Mouse (Mus musculus) neural tube, embryonic 12.5 days (tissue): ENCODE results near the gene Dok5. TPM values are rescaled to one million over a fixed set of nuclear protein-coding genes. Genes with fewer than 3 reads are reported as not detected.
A peak's percentile ranks its signal among the peaks of the same experiment; 100 is the strongest.

Experiments
- ATAC-seq: fragments of 200-750 bp; cut with Nextera tagmentation; 2 replicates; pipeline ENCODE4 v1.8.0; 2017; ENCODE audit warnings: low read depth, mild to moderate bottlenecking, moderate TSS enrichment, moderate library complexity; ENCODE audit not compliant: low FRiP score
- H3K27ac ChIP-seq: fragments of 300-500 bp; sonication (generic); 2 replicates; pipeline ENCODE4 v1.5.1; 2016
- H3K27me3 ChIP-seq: fragments of 300-500 bp; sonication (generic); replicated peaks from 2 replicates; pipeline ENCODE4 v1.6.1; 2016; ENCODE audit warnings: mild to moderate bottlenecking
- H3K36me3 ChIP-seq: fragments of 300-500 bp; sonication (generic); 2 replicates; pipeline ENCODE4 v1.6.1; 2016; ENCODE audit warnings: mild to moderate bottlenecking
- H3K4me1 ChIP-seq: fragments of 300-500 bp; sonication (generic); 2 replicates; pipeline ENCODE4 v1.6.1; 2016
- H3K4me2 ChIP-seq: fragments of 300-500 bp; sonication (generic); replicated peaks from 2 replicates; pipeline ENCODE4 v1.6.1; 2016; ENCODE audit warnings: mild to moderate bottlenecking
- H3K4me3 ChIP-seq: fragments of 300-500 bp; sonication (generic); 2 replicates; pipeline ENCODE4 v1.5.1; 2016
- H3K9ac ChIP-seq: fragments of 300-500 bp; sonication (generic); 2 replicates; pipeline ENCODE4 v1.6.1; 2016; ENCODE audit warnings: mild to moderate bottlenecking
- H3K9me3 ChIP-seq: fragments of 300-500 bp; sonication (generic); 2 replicates; pipeline ENCODE4 v1.6.1; 2016; ENCODE audit warnings: mild to moderate bottlenecking
- WGBS: fragments of 180-500 bp; shearing (Covaris S2); methylation state at CpG from one replicate; pipeline ENCODE4 v1.1.7; 2016; 5-methylcytosine and 5-hydroxymethylcytosine counted together
- polyA plus RNA-seq: library from polyadenylated mRNA; unstranded; fragments of >200 nt; fragmentation: Nextera tagmentation; extraction: Ambion mirVana; gene quantifications from 2 replicates; pipeline ENCODE4 v1.2.1, GENCODE M21; 2016

The Dok5 gene
- polyA plus RNA-seq, 1 experiment from 2014 or later = 37.5 TPM

- WGBS = 96% methylated on average over 6 of the region's 6 CpGs
- H3K4me1 ChIP-seq = peaks cover 6% of the 10 kb centered on the region; the same call in 1 of the 2 replicates
Observed at GRCm38 (mm10) chr2:170852337-170852736, 120.7 kb downstream of the Dok5 start.

GRCm38 (mm10) chr2:170855210-170855609, 123.6 kb downstream of the Dok5 start:
- peaks cover 6% of the 10 kb centered on the region; the same call in 1 of the 2 replicates for H3K4me1 ChIP-seq
- H3K4me2 ChIP-seq = no peak overlapping the region
- ATAC-seq = no peak
- WGBS = 46% methylated on average over 3 of the region's 3 CpGs
- H3K9me3 ChIP-seq = no peaks in the 10 kb centered on the region
- H3K27me3 ChIP-seq = no peaks in the 10 kb centered on the region
- H3K36me3 ChIP-seq = no peaks in the 10 kb centered on the region
- no peak overlapping the region for H3K4me3 ChIP-seq
- H3K27ac ChIP-seq = no peak overlapping the region
- H3K9ac ChIP-seq = no peak overlapping the region

More at GRCm38 (mm10) chr2:170852337-170852736, 120.7 kb downstream of the Dok5 start:
- Histone ChIP-seq H3K9me3 (no peaks in the 10 kb centered on the region), H3K4me2 (no peak overlapping the region), H3K36me3 (no peaks in the 10 kb centered on the region), H3K27me3 (no peaks in the 10 kb centered on the region), H3K27ac (no peak overlapping the region), H3K4me3 (no peak overlapping the region), H3K9ac (no peak overlapping the region)
- no peak for ATAC-seq

- Histone ChIP-seq H3K27ac (no peak overlapping the region), H3K9ac (no peak overlapping the region)
- ATAC-seq = no peak
Observed at GRCm38 (mm10) chr2:170856085-170856484, 124.5 kb downstream of the Dok5 start.

GRCm38 (mm10) chr2:170857507-170857906, 125.9 kb downstream of the Dok5 start:
- Histone ChIP-seq H3K9ac (no peak overlapping the region), H3K27me3 (no peaks in the 10 kb centered on the region), H3K4me3 (no peak overlapping the region), H3K27ac (no peak overlapping the region), H3K36me3 (no peaks in the 10 kb centered on the region), H3K9me3 (no peaks in the 10 kb centered on the region), H3K4me2 (no peak overlapping the region), H3K4me1 (peaks cover 6% of the 10 kb centered on the region; the same call in 1 of the 2 replicates)
- no peak for ATAC-seq
- WGBS = 77% methylated on average over 7 of the region's 7 CpGs

More at GRCm38 (mm10) chr2:170856085-170856484, 124.5 kb downstream of the Dok5 start:
- H3K4me2 ChIP-seq = no peak overlapping the region
- H3K36me3 ChIP-seq = no peaks in the 10 kb centered on the region
- H3K9me3 ChIP-seq = no peaks in the 10 kb centered on the region
- 74% methylated on average over 5 of the region's 5 CpGs for WGBS
- H3K4me1 ChIP-seq = peaks cover 6% of the 10 kb centered on the region; the same call in 1 of the 2 replicates
- H3K27me3 ChIP-seq = no peaks in the 10 kb centered on the region
- no peak overlapping the region for H3K4me3 ChIP-seq

GRCm38 (mm10) chr2:170858640-170859039, 127.0 kb downstream of the Dok5 start:
- ATAC-seq = no peak
- 40% methylated on average over 3 of the region's 3 CpGs for WGBS
- Histone ChIP-seq H3K27ac (no peak overlapping the region), H3K36me3 (no peaks in the 10 kb centered on the region), H3K9ac (no peak overlapping the region), H3K27me3 (no peaks in the 10 kb centered on the region), H3K4me3 (no peak overlapping the region), H3K4me2 (no peak overlapping the region), H3K9me3 (no peaks in the 10 kb centered on the region), H3K4me1 (peaks cover 6% of the 10 kb centered on the region; the same call in 1 of the 2 replicates)

GRCm38 (mm10) chr2:170860576-170860975, 129.0 kb downstream of the Dok5 start:
- H3K9me3 ChIP-seq = no peaks in the 10 kb centered on the region
- no peaks in the 10 kb centered on the region for H3K36me3 ChIP-seq
- 62% methylated on average over 4 of the region's 4 CpGs for WGBS
- H3K27me3 ChIP-seq = no peaks in the 10 kb centered on the region
- H3K4me3 ChIP-seq = no peak overlapping the region
- no peak for ATAC-seq
- H3K4me1 ChIP-seq = no peaks in the 10 kb centered on the region
- H3K4me2 ChIP-seq = no peak overlapping the region
- H3K9ac ChIP-seq = no peak overlapping the region
- no peak overlapping the region for H3K27ac ChIP-seq

- 79% methylated on average over 9 of the region's 9 CpGs for WGBS
- no peak overlapping the region for H3K9ac ChIP-seq
Observed at GRCm38 (mm10) chr2:170862799-170863198, 131.2 kb downstream of the Dok5 start.

GRCm38 (mm10) chr2:170863201-170863600, 131.6 kb downstream of the Dok5 start:
- 95% methylated on average over 10 of the region's 10 CpGs for WGBS
- Histone ChIP-seq H3K9me3 (no peaks in the 10 kb centered on the region), H3K9ac (no peak overlapping the region), H3K4me1 (no peaks in the 10 kb centered on the region), H3K4me3 (no peak overlapping the region), H3K27me3 (no peaks in the 10 kb centered on the region), H3K4me2 (no peak overlapping the region), H3K36me3 (no peaks in the 10 kb centered on the region; the same call in 1 of the 2 replicates), H3K27ac (no peak overlapping the region)
- no peak for ATAC-seq

More at GRCm38 (mm10) chr2:170862799-170863198, 131.2 kb downstream of the Dok5 start:
- Histone ChIP-seq H3K36me3 (no peaks in the 10 kb centered on the region; the same call in 1 of the 2 replicates), H3K27me3 (no peaks in the 10 kb centered on the region), H3K4me2 (no peak overlapping the region), H3K27ac (no peak overlapping the region), H3K9me3 (no peaks in the 10 kb centered on the region), H3K4me3 (no peak overlapping the region), H3K4me1 (no peaks in the 10 kb centered on the region)
- no peak for ATAC-seq

- Histone ChIP-seq H3K9ac (no peak overlapping the region), H3K4me1 (no peaks in the 10 kb centered on the region), H3K27ac (no peak overlapping the region), H3K4me2 (no peak overlapping the region), H3K9me3 (no peaks in the 10 kb centered on the region), H3K27me3 (no peaks in the 10 kb centered on the region), H3K36me3 (no peaks in the 10 kb centered on the region; the same call in 1 of the 2 replicates), H3K4me3 (no peak overlapping the region)
- 88% methylated on average over 5 of the region's 5 CpGs for WGBS
- no peak for ATAC-seq
Observed at GRCm38 (mm10) chr2:170864043-170864442, 132.4 kb downstream of the Dok5 start.

GRCm38 (mm10) chr2:170864820-170865219, 133.2 kb downstream of the Dok5 start:
- H3K9ac ChIP-seq = no peak overlapping the region
- H3K36me3 ChIP-seq = no peaks in the 10 kb centered on the region; the same call in 1 of the 2 replicates
- H3K4me3 ChIP-seq = no peak overlapping the region
- no peaks in the 10 kb centered on the region for H3K9me3 ChIP-seq
- H3K27me3 ChIP-seq = no peaks in the 10 kb centered on the region
- ATAC-seq = no peak
- no peak overlapping the region for H3K4me2 ChIP-seq
- 80% methylated on average over 6 of the region's 6 CpGs for WGBS
- no peak overlapping the region for H3K27ac ChIP-seq
- no peaks in the 10 kb centered on the region for H3K4me1 ChIP-seq

GRCm38 (mm10) chr2:170870566-170870965, 139.0 kb downstream of the Dok5 start:
- no peak for ATAC-seq
- WGBS = 86% methylated on average over 15 of the region's 15 CpGs
- no peaks in the 10 kb centered on the region for H3K9me3 ChIP-seq
- no peak overlapping the region for H3K4me2 ChIP-seq
- H3K27me3 ChIP-seq = no peaks in the 10 kb centered on the region
- no peak overlapping the region for H3K4me3 ChIP-seq
- H3K36me3 ChIP-seq = no peaks in the 10 kb centered on the region; the same call in 1 of the 2 replicates
- H3K27ac ChIP-seq = no peak overlapping the region
- no peak overlapping the region for H3K9ac ChIP-seq
- H3K4me1 ChIP-seq = no peaks in the 10 kb centered on the region

- Histone ChIP-seq H3K27me3 (no peaks in the 10 kb centered on the region), H3K4me1 (no peaks in the 10 kb centered on the region), H3K36me3 (no peaks in the 10 kb centered on the region; the same call in 1 of the 2 replicates), H3K4me2 (no peak overlapping the region), H3K9ac (no peak overlapping the region), H3K27ac (no peak overlapping the region), H3K9me3 (no peaks in the 10 kb centered on the region), H3K4me3 (no peak overlapping the region)
- 93% methylated on average over 3 of the region's 3 CpGs for WGBS
- ATAC-seq = 0 out of 2 replicates have a peak, but pooled peaks have one; percentile 25
Observed at GRCm38 (mm10) chr2:170871469-170871868, 139.9 kb downstream of the Dok5 start.

GRCm38 (mm10) chr2:170873382-170873781, 141.8 kb downstream of the Dok5 start:
- Histone ChIP-seq H3K36me3 (no peaks in the 10 kb centered on the region), H3K9me3 (no peaks in the 10 kb centered on the region), H3K4me2 (no peak overlapping the region), H3K4me3 (no peak overlapping the region), H3K27me3 (no peaks in the 10 kb centered on the region), H3K9ac (no peak overlapping the region), H3K4me1 (no peaks in the 10 kb centered on the region), H3K27ac (no peak overlapping the region)
- 13% methylated on average over 8 of the region's 8 CpGs for WGBS
- ATAC-seq = no peak
